Comparison of ENCODE assay signal across 12 mouse cellular contexts in genomic region chr8:8619221-8620194, GRCm38 (mm10). TPM values are rescaled to one million over a fixed set of nuclear protein-coding genes. Genes with fewer than 3 reads are reported as not detected.
DNase-seq lines count a peak whose midpoint lies in the region; ATAC-seq and TF ChIP-seq lines count a peak whose summit lies in the region.
"Had no signal": no experiment of that assay in that cellular context is flagged by ENCODE, and none has a peak within 500 bp of the region (broad histone marks: within the 10 kb centered on the region; RNA-seq: fewer than 3 reads in every experiment).

No protein-coding gene starts in this region.

- 56% methylated on average over 19 of the region's 19 CpGs for WGBS in intestine, embryonic 14.5 days
- WGBS in intestine, postnatal 0 days: 62% methylated on average over 19 of the region's 19 CpGs
- 30% methylated on average over 19 of the region's 19 CpGs for WGBS in forebrain, embryonic 16.5 days
- 24% methylated on average over 19 of the region's 19 CpGs for WGBS in midbrain, embryonic 12.5 days

- H3K27ac ChIP-seq in intestine, embryonic 14.5 days (ENCODE audit: low read depth): no peak overlapping the region
- no peak overlapping the region; the same call in 1 of the 2 replicates for H3K27ac ChIP-seq in intestine, postnatal 0 days (ENCODE audit: low read depth, low read length)
- peak overlapping the region; percentile 88 for H3K27ac ChIP-seq in forebrain, embryonic 16.5 days (ENCODE audit: low read length)
- no peak overlapping the region for H3K27ac ChIP-seq in midbrain, embryonic 12.5 days (replicated peaks)
- H3K27ac ChIP-seq: liver, embryonic 13.5 days had no signal

- H3K27me3 ChIP-seq in intestine, embryonic 14.5 days (replicated peaks; ENCODE audit: control insufficient read depth, insufficient read depth, low read length): no peaks in the 10 kb centered on the region
- no peaks in the 10 kb centered on the region for H3K27me3 ChIP-seq in intestine, postnatal 0 days (replicated peaks; ENCODE audit: control insufficient read depth, insufficient read depth, low read length)
- no peaks in the 10 kb centered on the region for H3K27me3 ChIP-seq in forebrain, embryonic 16.5 days (replicated peaks; ENCODE audit: control insufficient read depth, insufficient read depth, low read length)
- peaks cover 40% of the 10 kb centered on the region for H3K27me3 ChIP-seq in midbrain, embryonic 12.5 days
- H3K27me3 ChIP-seq: liver, embryonic 13.5 days had no signal

- no peak for TF ChIP-seq CTCF in intestine, postnatal 0 days (IDR thresholded peaks at IDR 0.05; ENCODE audit: low read depth)

- H3K4me3 ChIP-seq in intestine, embryonic 14.5 days (ENCODE audit: low read depth, low read length): no peak overlapping the region
- no peak overlapping the region for H3K4me3 ChIP-seq in intestine, postnatal 0 days (ENCODE audit: low read depth, low read length)
- H3K4me3 ChIP-seq in forebrain, embryonic 16.5 days (replicated peaks; ENCODE audit: low read length): peak overlapping the region; percentile 17
- H3K4me3 ChIP-seq in midbrain, embryonic 12.5 days: no peak overlapping the region
- H3K4me3 ChIP-seq: liver, embryonic 13.5 days had no signal

- H3K4me1 ChIP-seq in intestine, embryonic 14.5 days (replicated peaks; ENCODE audit: control insufficient read depth, insufficient read depth, low read length): 0 out of 2 replicates have a peak, but pooled peaks cover 2% of the 10 kb centered on the region
- peaks cover 3% of the 10 kb centered on the region; the same call in 1 of the 2 replicates for H3K4me1 ChIP-seq in intestine, postnatal 0 days (replicated peaks; ENCODE audit: control insufficient read depth, insufficient read depth, low read length)
- H3K4me1 ChIP-seq in forebrain, embryonic 16.5 days (replicated peaks; ENCODE audit: control insufficient read depth, insufficient read depth, low read length): peaks cover 59% of the 10 kb centered on the region
- H3K4me1 ChIP-seq in midbrain, embryonic 12.5 days: peaks cover 18% of the 10 kb centered on the region
- H3K4me1 ChIP-seq: liver, embryonic 13.5 days had no signal

- H3K36me3 ChIP-seq in intestine, embryonic 14.5 days (ENCODE audit: control insufficient read depth, insufficient read depth, low read length): peaks cover 51% of the 10 kb centered on the region
- H3K36me3 ChIP-seq in intestine, postnatal 0 days (ENCODE audit: control insufficient read depth, insufficient read depth): peaks cover 23% of the 10 kb centered on the region
- peaks cover 17% of the 10 kb centered on the region for H3K36me3 ChIP-seq in forebrain, embryonic 16.5 days (ENCODE audit: control insufficient read depth, insufficient read depth)
- peaks cover 18% of the 10 kb centered on the region for H3K36me3 ChIP-seq in midbrain, embryonic 12.5 days
- H3K36me3 ChIP-seq: liver, embryonic 13.5 days had no signal

- no peak overlapping the region for H3K4me2 ChIP-seq in intestine, embryonic 14.5 days (ENCODE audit: low read length)
- no peak overlapping the region for H3K4me2 ChIP-seq in intestine, postnatal 0 days (replicated peaks; ENCODE audit: low read depth)
- H3K4me2 ChIP-seq in forebrain, embryonic 16.5 days (ENCODE audit: low read length): peak overlapping the region; percentile 39
- no peak overlapping the region for H3K4me2 ChIP-seq in midbrain, embryonic 12.5 days (replicated peaks)
- H3K4me2 ChIP-seq: liver, embryonic 13.5 days had no signal

- ATAC-seq in intestine, embryonic 14.5 days (replicated peaks; ENCODE audit: low FRiP score, low TSS enrichment, low read depth): 0 out of 2 replicates have a peak, but pooled peaks have one; percentile 28
- ATAC-seq in intestine, postnatal 0 days: no peak
- ATAC-seq in forebrain, embryonic 16.5 days: no peak
- ATAC-seq in midbrain, embryonic 12.5 days (ENCODE audit: low FRiP score, low read depth): peak; percentile 75; the same call in 1 of the 2 replicates
- ATAC-seq: inflammation-experienced regulatory T-cells, adult 6 months had no signal

- no peak for DNase-seq in intestine, embryonic 14.5 days (ENCODE audit: low spot score)
- peak; percentile 80 for DNase-seq in R1 (ENCODE audit: low read depth, low spot score)
- DNase-seq in layer of hippocampus, postnatal 36 days: no peak
- DNase-seq in adrenal gland, adult 18-20 months (ENCODE audit: low spot score in 2 of 2): no peak
- no peak for DNase-seq in thymus, postnatal 4 days
- DNase-seq: adrenal gland, postnatal 14 days; liver, embryonic 13.5 days; thymus, postnatal 36 days had no signal

- no peaks in the 10 kb centered on the region for H3K9me3 ChIP-seq in intestine, embryonic 14.5 days (ENCODE audit: control insufficient read depth, low read length)
- no peaks in the 10 kb centered on the region for H3K9me3 ChIP-seq in intestine, postnatal 0 days (ENCODE audit: control insufficient read depth)
- no peaks in the 10 kb centered on the region for H3K9me3 ChIP-seq in forebrain, embryonic 16.5 days (ENCODE audit: control insufficient read depth, low read length)
- no peaks in the 10 kb centered on the region for H3K9me3 ChIP-seq in midbrain, embryonic 12.5 days
- H3K9me3 ChIP-seq: liver, embryonic 13.5 days had no signal

- no peak overlapping the region for H3K9ac ChIP-seq in intestine, embryonic 14.5 days (ENCODE audit: low read length)
- no peak overlapping the region for H3K9ac ChIP-seq in intestine, postnatal 0 days (ENCODE audit: low read depth, low read length)
- peak overlapping the region; percentile 46 for H3K9ac ChIP-seq in forebrain, embryonic 16.5 days (replicated peaks; ENCODE audit: low read depth, low read length)
- no peak overlapping the region; the same call in 1 of the 2 replicates for H3K9ac ChIP-seq in midbrain, embryonic 12.5 days (replicated peaks)
- H3K9ac ChIP-seq: liver, embryonic 13.5 days had no signal

RNA-seq across cellular contexts. Expression of gene Efnb2, which starts 41.5 kb away (rescaled TPM):
- 18.8 and 19.1 TPM in 2 replicates for polyA plus RNA-seq in intestine, embryonic 14.5 days (2014; fragmentation: Nextera tagmentation; extraction: Ambion mirVana)
- 6.7 and 7.6 TPM in 2 replicates for polyA plus RNA-seq in intestine, postnatal 0 days (2015; fragmentation: Nextera tagmentation; extraction: Ambion mirVana)
- polyA plus RNA-seq in forebrain, embryonic 16.5 days (2015; fragmentation: Nextera tagmentation; extraction: Ambion mirVana): 54.6 and 68.2 TPM in 2 replicates
- 26.7 and 30.9 TPM in 2 replicates for polyA plus RNA-seq in midbrain, embryonic 12.5 days (2016; fragmentation: Nextera tagmentation; extraction: Ambion mirVana)
- 10 to 100 TPM; 28.5 to 33.1 TPM for total RNA-seq in layer of hippocampus, postnatal 36 days (2021)
- total RNA-seq in adrenal gland, adult 18-20 months (2021): 10 to 100 TPM; 14.0 to 24.0 TPM

Comparison
In these comparisons a context has a peak if more than half of its experiments do, and no peak if none do; other contexts are left out.
1. ATAC-seq: peak in intestine, embryonic 14.5 days (single experiment) and midbrain, embryonic 12.5 days (single experiment); none in intestine, postnatal 0 days (single experiment) and forebrain, embryonic 16.5 days (single experiment).